Mouse (Mus musculus): ENCODE measurements at regions not wholly inside any gene's neighbourhood (a gene's known extent, or its start where the extent isn't known, plus 50 kb on each side); places are given as distances from the start of the nearest gene placed in this dataset.

GRCm38 (mm10) chr8:53954476-53955158 lies 122.8 kb upstream of the Vegfc start:
- no peak for DNase-seq (ENCODE audit: low read depth, low spot score)

DNA sequence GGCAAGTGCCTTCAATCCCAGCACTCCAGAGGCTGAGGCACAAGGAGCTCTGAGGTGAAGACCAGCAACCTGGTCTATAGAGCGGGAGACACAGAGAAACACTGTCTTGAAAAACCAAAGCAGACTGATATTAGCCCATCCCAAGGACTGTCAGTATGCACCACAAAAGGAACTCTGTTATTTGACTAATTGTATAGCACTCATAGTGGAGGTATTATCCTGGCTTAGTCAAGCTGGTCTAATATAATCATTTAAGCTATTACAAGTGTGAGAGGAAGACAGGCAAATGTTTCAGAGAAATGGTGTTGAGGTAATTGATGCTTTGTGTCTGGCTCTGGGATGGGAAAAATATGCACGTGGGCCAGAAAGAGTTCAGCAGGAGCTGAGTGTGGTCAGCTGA lies 121.3 kb upstream of the Vegfc start:
- no peak for DNase-seq (ENCODE audit: low read depth, low spot score)

DNA sequence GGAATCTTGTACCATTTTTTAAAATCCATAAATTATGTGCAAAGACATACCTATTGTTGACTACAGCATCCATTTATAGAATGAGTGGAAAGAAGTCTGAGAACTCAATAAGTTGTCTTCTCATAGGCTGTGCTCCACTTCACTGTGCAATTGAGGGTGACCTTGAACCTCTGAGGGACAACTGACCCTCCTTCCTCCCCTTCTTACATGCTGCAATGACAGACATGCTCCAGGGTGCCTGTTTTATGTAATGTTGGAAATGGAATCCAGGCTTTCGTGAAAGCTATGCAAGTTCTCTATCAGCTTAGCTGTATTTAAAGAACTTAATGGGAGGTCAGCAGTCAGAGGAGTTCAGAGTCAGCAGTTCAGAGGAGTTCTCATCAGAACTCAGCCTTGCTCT lies 118.9 kb upstream of the Vegfc start:
- no peak for DNase-seq (ENCODE audit: low read depth, low spot score)

DNA sequence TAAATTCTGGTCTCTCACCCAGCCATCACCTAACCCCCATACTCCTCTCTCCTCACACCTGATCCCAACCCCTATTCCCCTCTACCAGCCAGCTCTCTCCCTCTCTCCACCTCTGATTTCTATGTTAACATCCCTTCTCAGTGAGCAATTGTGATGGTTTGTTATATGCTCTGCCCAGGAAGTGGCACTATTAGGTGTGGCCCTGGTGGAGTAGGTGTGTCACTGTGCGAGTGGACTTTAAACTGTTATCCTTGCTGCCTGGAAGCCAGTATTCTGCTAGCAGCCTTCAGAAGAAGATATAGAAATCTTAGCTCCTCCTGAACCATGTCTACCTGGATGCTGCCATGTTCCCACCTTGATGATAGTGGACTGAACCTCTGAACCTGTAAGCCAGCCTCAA lies 114.4 kb upstream of the Vegfc start:
- no peak for DNase-seq (ENCODE audit: low read depth, low spot score)

- no peak for DNase-seq (ENCODE audit: low read depth, low spot score)
Observed at GRCm38 (mm10) chr8:53984296-53984695, 93.1 kb upstream of the Vegfc start.

DNA sequence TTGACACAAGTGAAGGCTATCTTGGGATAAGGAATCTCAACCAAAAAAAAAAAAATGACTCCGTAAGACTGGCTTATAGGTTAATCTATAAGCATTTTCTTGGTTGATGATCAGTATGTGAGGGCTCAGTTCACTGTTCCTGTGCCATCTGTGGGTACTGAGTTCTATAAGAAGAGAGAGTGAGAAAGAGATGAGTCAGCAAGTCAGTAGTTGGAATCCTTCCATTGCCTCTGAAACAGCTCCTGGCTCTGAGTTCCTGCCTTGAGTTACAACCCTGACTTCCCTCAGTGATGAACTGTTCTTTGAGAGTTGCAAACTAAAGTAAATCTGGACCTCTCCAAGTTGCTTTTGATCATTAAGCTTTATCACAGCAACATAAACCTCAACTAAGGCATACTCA lies 91.7 kb upstream of the Vegfc start:
- DNase-seq (ENCODE audit: low read depth, low spot score): no peak

GRCm38 (mm10) chr8:53994208-53994607 lies 83.2 kb upstream of the Vegfc start:
- DNase-seq (ENCODE audit: low read depth, low spot score): no peak

DNA sequence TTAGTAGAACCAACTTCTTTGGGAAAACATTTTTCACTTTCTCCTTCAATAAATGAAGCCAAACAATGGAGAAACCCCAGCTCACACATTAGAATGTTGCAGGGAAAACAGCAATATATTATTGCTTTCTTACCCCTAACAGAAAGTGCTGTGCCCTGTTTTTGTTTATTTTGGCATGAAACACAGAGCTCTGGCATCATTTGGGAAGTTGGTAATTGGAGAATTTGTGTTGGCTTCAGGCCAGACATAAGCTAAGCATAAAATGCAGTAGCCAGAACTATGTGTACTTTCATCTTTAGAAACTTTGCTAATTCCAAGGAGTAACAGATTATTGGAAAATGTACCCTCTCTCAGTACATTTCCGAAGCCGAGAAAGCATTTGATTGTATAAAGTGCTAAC lies 79.9 kb upstream of the Vegfc start:
- no peak for DNase-seq (ENCODE audit: low read depth, low spot score)

GRCm38 (mm10) chr8:54002948-54003347 lies 74.5 kb upstream of the Vegfc start:
- no peak for DNase-seq (ENCODE audit: low read depth, low spot score)

- no peak for DNase-seq (ENCODE audit: low read depth, low spot score)
Observed at GRCm38 (mm10) chr8:54014096-54014495, 63.3 kb upstream of the Vegfc start.

- no peak for DNase-seq (ENCODE audit: low read depth, low spot score)
Observed at GRCm38 (mm10) chr8:54018535-54019165, 58.8 kb upstream of the Vegfc start.

Measured in skeletal muscle tissue, adult 2 months (tissue).